Mouse (Mus musculus) brown adipose tissue, adult 24 weeks (tissue): ENCODE results near the gene Nemp1. TPM values are rescaled to one million over a fixed set of nuclear protein-coding genes. Genes with fewer than 3 reads are reported as not detected.

ENCODE experiments used
- H3K27ac ChIP-seq: fragments of 200-500 bp; replicated peaks from 2 replicates; pipeline ENCODE4 v1.5.1; 2012; ENCODE audit warnings: low read depth, mild to moderate bottlenecking, low read length
- H3K4me1 ChIP-seq: fragments of 200-500 bp; 2 replicates; pipeline ENCODE4 v1.6.1; 2012; ENCODE audit warnings: low read length, mixed read lengths; ENCODE audit not compliant: control insufficient read depth, insufficient read depth, insufficient read length
- H3K4me3 ChIP-seq: fragments of 200-500 bp; 2 replicates; pipeline ENCODE4 v1.5.1; 2012; ENCODE audit warnings: low read depth, mild to moderate bottlenecking, low read length, moderate library complexity; ENCODE audit not compliant: insufficient read depth
- polyA plus RNA-seq: library from polyadenylated mRNA; stranded (reverse); fragments of >200 nt; gene quantifications from 2 replicates; pipeline ENCODE4 v1.2.4, GENCODE M21; 2012; ENCODE audit not compliant: missing spikeins, insufficient read depth, insufficient read length

Nemp1 gene
- polyA plus RNA-seq, 1 experiment = 2.5 TPM

DNA sequence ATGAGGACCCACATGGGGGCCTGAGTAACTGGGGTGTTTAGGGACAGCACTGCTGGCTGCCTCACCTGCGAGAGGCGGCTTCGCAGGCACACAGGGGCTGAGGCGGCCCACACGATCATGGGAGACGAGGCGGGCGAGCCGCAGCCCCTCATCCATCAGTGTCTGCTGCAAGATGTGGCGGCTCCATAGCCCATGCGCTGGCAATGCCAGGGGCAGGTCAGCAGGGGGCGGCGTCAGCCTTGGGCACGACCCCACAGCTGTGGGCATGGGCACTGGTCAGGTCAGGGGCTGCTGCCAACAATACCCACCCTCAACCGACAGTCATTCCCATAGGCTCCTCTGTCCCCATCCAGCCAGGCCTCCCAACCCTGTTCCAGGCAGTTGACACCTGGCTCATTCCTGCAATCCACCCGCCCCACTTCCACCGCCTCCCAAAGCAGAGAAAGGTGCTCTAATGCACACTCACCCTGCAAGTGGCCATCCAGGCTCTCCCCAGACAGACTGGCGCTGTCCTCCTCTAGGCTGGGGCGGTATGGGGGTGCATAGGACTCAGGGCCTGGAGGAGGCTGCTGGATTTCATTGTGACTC lies 3.9 kb upstream of the Nemp1 start:
- H3K4me3 ChIP-seq = 0 out of 2 replicates have a peak overlapping the region, but pooled peaks have one; percentile 1
- peak overlapping the region; percentile 67; the same call in 1 of the 2 replicates for H3K27ac ChIP-seq
- peaks cover 9% of the 10 kb centered on the region; the same call in 1 of the 2 replicates for H3K4me1 ChIP-seq

DNA sequence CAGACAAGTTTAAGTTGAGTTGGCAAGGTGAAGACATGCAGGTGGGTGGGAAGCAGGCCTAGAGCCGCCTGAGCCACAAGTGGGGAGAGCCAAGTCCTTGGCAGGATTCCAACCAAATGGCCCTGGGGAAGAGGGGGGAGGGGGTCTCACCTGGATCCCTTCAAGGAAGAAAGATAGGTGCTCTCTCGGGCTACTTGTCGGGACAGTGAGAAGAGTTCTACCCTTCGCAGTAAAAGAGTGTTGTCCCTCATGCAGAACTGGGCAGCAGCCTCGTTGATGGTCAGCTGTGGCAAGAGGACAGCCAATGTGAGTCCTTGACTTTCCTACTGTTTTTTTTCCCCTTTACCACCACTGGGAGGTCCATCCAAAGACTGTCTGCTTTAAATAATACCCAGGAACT lies 3.1 kb upstream of the Nemp1 start:
- Histone ChIP-seq H3K4me3 (no peak overlapping the region), H3K27ac (no peak overlapping the region), H3K4me1 (peaks cover 9% of the 10 kb centered on the region; the same call in 1 of the 2 replicates)

DNA sequence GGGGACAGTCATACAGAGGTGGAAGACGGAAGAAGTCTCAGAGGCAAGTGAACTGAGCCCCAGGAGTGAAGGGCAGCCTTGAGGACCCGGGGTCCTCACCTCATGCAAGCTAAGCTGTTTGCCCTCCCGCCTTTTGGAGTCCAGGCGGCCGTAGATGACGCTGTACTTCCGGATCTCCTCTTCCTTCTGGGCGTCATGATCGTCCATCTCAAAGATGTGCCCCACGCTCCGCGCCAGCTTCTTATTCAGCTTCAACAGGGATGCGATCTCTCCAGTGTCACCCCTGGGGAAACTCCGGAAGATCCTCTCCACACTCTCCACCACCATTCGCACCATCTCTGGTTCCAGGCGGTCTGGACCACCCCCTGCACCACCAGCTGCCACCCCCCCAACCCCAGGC lies 2.5 kb upstream of the Nemp1 start:
- Histone ChIP-seq H3K4me3 (peak overlapping the region; percentile 14; the same call in 1 of the 2 replicates), H3K27ac (no peak overlapping the region), H3K4me1 (peaks cover 12% of the 10 kb centered on the region)

DNA sequence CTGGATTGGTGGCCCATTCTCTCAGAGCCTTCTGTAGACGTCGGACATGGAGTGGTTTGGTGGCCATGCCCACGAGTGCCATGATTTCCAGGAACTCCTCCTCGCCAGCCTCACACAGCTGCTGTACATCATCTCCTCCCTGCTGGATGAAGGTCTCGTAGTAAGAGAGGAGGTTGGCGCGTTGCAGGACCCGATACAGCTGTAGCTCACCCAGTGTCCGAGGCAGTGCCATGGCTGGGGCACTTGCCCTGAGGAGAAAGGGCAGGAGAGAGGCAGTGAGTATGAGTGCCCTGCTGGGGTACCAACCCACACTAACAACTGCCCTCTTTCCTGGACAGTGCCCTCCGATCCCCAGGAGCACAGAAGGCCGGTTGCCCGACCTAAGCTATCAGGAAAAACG lies 1.8 kb upstream of the Nemp1 start:
- Histone ChIP-seq H3K27ac (peak overlapping the region; percentile 89; the same call in 1 of the 2 replicates), H3K4me3 (peak overlapping the region; percentile 84), H3K4me1 (peaks cover 12% of the 10 kb centered on the region)

DNA sequence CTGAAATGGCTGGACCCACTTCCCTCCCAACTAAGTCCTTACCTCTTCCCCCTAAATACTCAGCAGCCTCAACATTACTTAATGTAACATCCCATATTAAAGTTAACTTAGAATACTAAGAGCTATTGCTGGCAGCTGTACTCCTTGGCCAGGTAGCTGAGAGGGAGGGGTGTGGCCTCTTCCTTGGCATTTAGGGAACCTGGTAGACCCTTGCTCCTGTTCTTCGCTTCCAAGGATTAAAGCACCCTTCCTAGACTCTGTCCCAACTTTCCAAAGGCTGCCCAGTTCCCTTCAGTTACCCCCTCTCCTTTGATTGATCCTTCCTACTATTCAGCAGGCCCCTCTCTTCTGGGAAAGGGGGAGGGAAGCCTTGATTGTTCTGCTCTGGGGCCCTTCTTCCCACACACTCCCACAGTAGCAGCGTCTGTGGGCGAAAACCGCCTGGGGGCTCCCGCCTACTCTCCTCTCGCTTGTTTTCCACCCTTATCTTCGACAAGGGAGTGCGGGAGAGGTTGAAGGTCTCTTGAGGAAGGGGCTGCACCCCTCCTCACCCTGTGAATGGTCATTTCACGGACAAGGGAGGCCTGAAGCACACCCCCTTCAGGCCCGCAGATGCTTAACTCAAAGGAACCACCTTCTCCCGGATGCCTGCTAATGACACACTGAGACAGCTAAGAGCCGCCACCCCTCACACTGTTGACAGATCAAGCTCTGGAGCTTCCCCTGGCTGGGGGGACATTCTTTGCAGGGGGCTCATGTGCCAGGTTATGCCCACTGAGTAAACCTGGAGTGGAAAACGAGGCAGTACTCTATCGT lies 1.1 kb upstream of the Nemp1 start:
- peak overlapping the region; percentile 84 for H3K4me3 ChIP-seq
- H3K4me1 ChIP-seq = peaks cover 12% of the 10 kb centered on the region
- H3K27ac ChIP-seq = peak overlapping the region; percentile 89

DNA sequence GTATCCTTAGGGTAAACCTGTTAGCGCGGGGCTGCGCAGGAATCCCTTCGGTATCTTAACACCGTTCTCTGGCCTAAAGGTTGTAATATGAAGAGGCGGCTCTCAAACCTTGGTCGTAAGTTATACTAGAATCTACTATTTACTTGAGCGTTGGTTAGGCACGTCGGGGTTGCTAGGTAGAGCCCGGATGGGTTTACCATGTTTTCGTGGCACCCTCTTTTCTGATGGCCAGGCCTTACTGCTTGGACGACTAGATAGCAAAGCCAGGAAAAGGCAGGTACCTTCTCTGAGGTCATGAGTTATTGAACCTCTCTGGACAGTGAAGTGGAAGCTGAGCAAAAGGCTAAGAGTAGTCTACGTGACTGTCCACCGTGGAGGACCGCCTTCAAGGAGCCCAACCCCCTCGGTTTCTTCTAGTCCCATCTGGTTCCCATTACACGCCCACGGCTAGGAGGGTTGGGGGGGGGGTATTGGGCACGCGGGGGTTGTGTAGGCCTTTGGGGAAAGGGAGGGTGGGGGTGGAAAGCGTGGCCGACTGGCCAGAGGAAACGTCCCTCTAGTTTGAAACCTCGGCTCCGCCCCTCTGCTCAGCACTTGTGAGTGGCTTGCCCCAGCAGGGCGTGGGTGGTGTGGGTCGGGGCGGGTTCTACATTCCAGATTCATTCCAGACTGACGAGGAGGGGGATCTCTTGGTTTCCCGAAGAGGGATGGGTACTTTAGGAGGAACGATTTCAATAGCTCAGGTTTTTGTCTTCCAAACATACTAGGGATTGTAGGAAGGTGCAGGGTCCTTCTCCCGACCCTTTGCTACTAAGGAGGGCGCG lies 780 bp downstream of the Nemp1 start:
- peak overlapping the region; percentile 99 for H3K27ac ChIP-seq
- peaks cover 6% of the 10 kb centered on the region for H3K4me1 ChIP-seq
- peak overlapping the region; percentile 64 for H3K4me3 ChIP-seq

DNA sequence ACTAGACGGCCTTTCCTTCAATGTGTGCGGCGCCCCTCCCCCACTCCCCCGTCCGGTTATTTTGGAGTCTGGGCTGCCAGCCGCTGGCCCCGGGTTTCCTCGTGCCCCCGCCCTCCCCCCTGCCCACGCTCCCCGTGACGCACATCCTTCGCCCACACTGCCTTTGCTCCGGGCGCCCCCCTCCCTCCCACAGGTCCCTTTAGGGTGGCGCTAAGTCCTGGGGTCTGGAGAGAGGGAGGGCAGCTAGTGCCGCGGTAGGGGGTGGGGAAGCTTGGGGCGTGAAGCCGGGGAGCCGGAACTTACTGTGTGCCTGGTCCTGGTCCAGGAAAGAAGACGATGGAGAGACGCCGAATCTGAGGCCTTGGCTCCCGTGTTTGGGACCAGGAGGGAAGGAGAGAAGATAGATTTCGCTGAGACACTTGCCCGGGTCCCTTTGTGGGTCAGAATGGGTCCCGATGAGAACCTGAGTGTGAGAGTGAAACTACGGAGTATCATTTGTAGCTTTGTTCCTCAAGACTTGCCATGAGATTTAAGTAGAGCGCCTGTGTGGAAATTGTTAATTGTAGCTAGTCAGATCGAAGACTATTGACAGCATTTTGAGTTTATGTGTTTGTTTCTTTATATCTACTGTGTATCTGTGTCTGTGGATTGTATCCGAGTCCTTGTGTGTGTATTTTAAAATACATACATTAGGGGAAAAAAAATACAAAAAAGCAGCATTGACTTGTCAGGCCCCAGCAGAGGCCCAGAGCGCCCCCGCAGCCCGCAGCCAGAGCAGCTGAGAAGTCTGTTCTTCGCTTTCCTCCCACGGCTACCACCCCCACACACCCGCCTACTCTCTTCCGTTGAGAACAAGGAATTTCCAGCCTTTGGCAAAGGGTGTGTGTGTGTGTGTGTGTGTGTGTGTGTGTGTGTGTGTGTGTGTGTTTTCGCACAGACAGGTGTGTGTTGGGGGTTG lies 1.7 kb downstream of the Nemp1 start, which contains the start of gene Nab2:
Nab2 (minus strand) TSS at position 476 of the 958 bp plus-strand sequence.
- peaks cover 3% of the 10 kb centered on the region for H3K4me1 ChIP-seq
- H3K27ac ChIP-seq = peak within 1 kb of the TSS; percentile 100
- peak within 1 kb of the TSS; percentile 64 for H3K4me3 ChIP-seq

DNA sequence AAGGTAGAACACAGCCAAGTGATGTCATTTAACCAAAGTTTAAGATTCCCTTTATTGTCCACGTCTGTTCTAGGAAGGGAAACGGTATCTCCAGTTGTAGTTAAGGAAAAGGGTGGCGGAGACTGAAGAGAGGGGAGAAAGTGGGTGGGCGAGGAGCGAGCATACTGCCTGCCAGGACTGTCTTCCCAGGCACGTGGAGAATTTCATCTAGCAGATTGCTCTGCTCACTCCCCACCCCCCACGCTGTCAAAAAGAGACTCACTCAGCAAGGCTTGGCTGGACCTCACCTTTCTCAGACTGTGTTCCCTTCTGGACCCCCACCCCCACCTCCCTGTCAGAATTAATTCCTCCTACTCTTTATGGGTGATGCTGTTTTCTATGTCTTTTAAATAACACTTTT lies 2.5 kb downstream of the Nemp1 start:
- H3K27ac ChIP-seq = peak overlapping the region; percentile 100
- peaks cover 3% of the 10 kb centered on the region for H3K4me1 ChIP-seq
- 0 out of 2 replicates have a peak overlapping the region, but pooled peaks have one; percentile 64 for H3K4me3 ChIP-seq

DNA sequence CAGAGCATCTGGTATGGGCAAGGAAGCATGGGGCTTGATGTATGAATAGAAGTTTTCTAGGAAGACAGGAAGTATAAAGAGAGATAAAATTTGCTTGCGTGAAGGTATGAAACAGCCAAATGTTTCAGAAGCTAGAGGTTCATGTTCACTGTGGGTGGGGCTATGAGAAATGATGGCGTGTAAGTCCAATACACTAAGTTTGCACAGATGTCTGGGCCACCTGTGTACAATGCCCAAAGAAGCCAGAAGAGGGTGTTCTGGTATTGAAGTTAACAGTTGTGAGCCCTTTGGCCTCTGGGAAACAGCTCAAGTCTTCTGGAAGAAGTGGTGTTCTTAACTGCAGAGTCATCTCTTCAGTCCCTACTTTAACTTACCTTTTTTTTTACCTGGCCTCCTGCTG lies 3.5 kb downstream of the Nemp1 start:
- H3K27ac ChIP-seq = no peak overlapping the region
- H3K4me3 ChIP-seq = no peak overlapping the region
- peaks cover 3% of the 10 kb centered on the region for H3K4me1 ChIP-seq

DNA sequence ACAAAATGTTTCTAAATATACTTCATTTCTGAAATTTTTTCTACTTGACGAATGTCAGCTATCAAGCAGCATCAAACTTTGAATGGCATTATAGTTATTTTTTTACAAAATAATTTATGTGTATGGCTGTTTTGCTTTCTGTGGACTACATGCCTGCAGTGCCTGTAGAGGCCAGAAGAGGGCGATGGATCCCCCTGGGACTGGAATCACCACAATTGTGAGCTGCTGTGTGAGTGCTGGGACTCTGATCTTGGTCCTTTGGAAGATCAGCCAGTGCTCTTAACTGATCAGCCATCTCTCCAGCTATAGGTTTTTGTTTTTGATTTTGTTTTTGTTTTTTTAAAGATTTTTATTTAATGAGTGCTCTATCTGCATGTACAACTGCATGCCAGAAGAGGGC lies 4.6 kb downstream of the Nemp1 start:
- Histone ChIP-seq H3K4me3 (no peak overlapping the region), H3K27ac (no peak overlapping the region), H3K4me1 (peaks cover 3% of the 10 kb centered on the region; the same call in 1 of the 2 replicates)

DNA sequence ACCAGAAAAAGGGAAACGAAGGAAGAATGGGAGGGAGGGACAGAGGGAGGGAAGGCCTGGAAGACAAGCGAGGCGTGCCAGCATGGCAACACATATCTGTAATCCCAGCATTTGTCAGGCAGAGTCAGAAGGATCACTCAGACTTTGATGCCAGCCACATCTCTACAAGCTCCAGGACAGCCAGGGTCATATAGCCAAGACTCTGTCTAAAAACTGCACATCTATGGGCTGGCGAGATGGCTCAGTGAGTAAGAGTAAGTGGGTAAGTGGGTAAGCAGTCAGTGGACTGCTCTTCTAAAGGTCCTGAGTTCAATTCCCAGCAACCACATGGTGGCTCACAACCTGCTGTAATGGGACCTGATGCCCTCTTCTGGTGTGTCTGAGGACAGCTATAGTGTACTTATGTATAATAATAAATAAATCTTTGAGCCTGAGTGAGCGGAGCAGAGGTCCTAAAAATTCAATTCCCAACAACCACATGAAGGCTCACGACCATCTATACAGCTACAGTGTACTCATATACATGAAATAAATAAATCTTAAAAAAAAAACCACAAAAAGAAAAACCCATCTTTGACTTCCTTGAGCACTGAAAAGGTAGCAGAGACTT lies 7.5 kb downstream of the Nemp1 start:
- Histone ChIP-seq H3K4me3 (no peak overlapping the region), H3K4me1 (peaks cover under 1% of the 10 kb centered on the region; the same call in 1 of the 2 replicates), H3K27ac (no peak overlapping the region)

DNA sequence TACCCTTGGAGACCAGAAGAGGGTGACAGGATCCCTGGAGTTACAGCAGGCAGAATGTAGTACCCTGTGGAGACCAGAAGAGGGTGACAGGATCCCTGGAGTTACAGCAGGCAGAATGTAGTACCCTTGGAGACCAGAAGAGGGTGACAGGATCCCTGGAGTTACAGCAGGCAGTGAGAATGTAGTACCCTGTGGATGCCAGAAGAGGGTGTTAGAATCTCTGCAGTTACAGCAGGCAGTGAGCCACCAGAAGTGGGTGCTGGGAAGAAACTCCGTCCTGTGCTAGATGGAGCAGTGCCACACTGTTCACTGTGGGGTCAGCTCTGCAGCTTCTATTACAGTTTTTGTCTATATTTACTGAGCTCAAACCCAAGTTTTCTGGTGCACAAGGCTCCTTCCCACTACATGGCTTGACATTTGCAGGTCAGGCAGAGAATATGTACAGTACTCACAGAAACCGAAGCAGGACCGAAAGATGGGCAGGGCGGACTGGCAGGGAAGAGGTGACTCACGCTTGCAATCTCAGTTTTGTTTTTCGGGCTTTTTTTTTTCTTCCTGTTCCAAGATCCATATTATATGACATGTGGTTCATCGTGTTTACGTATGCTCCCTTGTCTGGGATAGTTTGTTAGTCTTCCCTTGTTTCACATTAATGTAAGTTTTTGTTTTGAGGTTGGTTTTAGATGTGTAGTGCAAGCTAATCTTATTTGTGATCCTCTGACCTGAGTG lies 8.3 kb downstream of the Nemp1 start:
- peak overlapping the region; percentile 22; the same call in 1 of the 2 replicates for H3K4me3 ChIP-seq
- H3K4me1 ChIP-seq = no peaks in the 10 kb centered on the region
- peak overlapping the region; percentile 50 for H3K27ac ChIP-seq

DNA sequence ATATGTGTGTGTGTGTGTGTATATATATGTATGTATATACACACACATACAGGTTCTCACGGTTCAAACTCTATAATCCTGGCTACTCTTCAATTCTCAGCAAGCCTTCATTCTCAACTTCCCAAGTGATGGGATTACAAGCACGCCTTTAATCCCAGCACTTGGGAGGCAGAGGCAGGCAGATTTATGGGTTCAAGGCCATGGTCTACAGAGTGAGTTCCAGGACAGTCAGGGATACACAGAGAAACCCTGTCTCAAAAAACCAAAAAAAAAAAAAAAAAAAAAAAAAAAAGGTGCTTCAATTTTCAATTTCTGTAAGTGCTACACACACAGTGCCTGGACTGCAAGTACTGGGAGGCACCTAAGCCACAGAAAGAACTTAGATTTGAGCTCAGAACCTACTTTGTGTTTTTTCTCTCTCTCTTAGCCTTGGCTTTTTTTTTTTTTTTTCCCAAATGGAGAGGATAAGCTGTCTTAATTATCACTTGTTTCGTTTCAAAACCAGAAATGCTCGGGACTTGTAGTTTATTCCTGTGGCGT lies 9.2 kb downstream of the Nemp1 start:
- H3K4me3 ChIP-seq = peak overlapping the region; percentile 71; the same call in 1 of the 2 replicates
- peak overlapping the region; percentile 60; the same call in 1 of the 2 replicates for H3K27ac ChIP-seq
- H3K4me1 ChIP-seq = no peaks in the 10 kb centered on the region
